Mouse (Mus musculus): ENCODE data around the gene Lnx1.

- TF ChIP-seq CTCF (IDR thresholded peaks at IDR 0.05; ENCODE audit: borderline replicate concordance, insufficient read depth, low read length) (no peak), POLR2A (IDR thresholded peaks at IDR 0.05; ENCODE audit: low read depth, low read length) (no peak)
These were observed 31.3 kb upstream of the Lnx1 start for GRCm38 (mm10) chr5:74733885-74734558.

Data from embryonic fibroblast, embryonic 13.5 days (primary cell).